Mouse (Mus musculus): ENCODE results near the gene Lrsam1.

- TF ChIP-seq POLR2A (IDR thresholded peaks at IDR 0.05; ENCODE audit: borderline replicate concordance, control insufficient read depth, low read depth, low read length) (no peak), CTCF (IDR thresholded peaks at IDR 0.05; ENCODE audit: control insufficient read depth, insufficient read depth, low read length) (no peak)
These were observed 854 bp upstream of the Lrsam1 start for GRCm38 (mm10) chr2:32962062-32962874.
